Mouse (Mus musculus) frontal cortex, adult (tissue): ENCODE results near the gene Abcb7.

Experiments used
- ATAC-seq: cut with Nextera tagmentation; 2 replicates; pipeline ENCODE4 v1.9.2; 2017; ENCODE audit warnings: mild to moderate bottlenecking, moderate library complexity, mixed read lengths; ENCODE audit not compliant: low TSS enrichment

Abcb7 gene

GRCm38 (mm10) chrX:104413183-104413983 is at the start of gene Abcb7:
Abcb7 (minus strand) TSS chrX:104413856.
- ATAC-seq: peak; percentile 99

DNA sequence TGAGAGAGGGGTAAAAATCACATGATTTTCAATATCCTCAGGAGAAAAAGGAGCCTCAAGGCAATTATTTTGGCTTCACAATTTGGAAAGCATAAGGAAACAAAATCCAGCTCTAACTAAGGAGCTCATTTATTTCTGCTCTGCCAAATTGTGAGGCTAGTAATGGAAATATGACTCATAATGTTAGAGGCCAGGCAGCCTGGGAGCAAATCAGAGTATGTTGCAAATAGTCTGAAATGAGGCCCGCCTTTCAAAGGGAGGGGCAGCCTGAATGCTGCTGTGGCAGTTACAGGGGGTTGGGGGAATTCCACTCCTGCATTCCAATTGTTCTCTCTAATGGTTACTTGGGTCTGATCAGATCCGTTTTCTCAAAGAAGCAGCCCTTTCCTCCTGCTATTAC is 48.1 kb upstream of the Abcb7 start:
- ATAC-seq: no peak

GRCm38 (mm10) chrX:104452433-104452832 is 38.8 kb upstream of the Abcb7 start:
- ATAC-seq: no peak

DNA sequence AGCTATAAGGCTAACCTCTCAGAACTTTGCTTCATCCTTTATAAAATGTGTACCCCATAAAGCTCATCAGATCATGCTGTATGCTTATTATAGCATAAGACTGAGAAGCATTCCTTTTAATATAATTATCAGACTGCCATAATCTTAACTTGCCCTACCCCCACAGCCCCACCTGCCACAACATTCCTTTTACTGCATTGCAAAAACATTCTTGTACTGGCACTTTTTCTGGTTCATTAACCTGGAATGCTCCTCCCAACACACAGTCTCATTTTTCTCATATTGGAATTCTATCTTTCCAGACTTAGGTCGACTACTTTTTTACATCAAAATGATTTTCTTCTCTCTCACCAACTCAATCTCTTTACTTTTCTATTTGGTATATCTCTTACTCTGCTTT is 19.8 kb upstream of the Abcb7 start:
- no peak for ATAC-seq

DNA sequence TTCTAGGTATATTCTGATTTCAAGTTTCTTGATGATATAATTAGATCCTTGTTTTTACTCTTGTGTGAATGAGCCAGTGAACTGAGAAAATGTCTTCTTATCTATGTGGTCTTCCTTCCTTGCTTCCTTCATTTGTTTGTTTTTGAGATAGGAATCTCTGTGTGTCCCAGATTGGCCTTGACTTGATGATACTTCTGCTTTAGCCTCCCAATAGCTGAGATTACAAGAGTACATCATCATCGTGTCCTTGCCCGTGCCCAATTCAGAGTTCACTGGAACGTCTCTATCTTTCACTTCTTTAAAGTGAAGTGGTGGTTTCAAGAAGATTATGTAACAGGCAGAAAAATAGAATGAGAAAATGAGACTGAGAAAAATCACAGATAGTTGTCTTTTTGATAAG is 14.5 kb upstream of the Abcb7 start:
- no peak for ATAC-seq

GRCm38 (mm10) chrX:104413995-104414394 is 339 bp upstream of the Abcb7 start:
- ATAC-seq: peak; percentile 35

DNA sequence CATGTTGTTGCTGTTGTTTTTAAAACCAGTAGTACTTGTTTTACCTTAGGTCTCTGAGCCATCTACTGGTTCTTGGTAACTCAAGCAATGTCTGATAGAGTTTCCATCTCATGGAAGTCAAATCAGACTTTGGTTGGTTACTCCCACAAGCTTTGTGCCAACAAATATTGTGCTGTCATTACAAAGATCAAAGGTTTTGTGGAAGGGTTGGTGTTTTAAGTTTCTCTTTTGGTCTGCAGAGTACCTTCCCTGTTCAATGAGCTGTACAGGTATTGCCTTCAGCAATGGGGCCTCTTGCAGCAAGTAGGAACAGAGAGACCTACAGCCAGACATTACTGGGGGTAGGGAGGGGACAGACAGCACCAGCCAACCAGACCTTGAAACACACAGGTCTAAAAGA is 5.5 kb downstream of the Abcb7 start:
- no peak for ATAC-seq

- no peak for ATAC-seq
Observed at GRCm38 (mm10) chrX:104402463-104402862, 11.2 kb downstream of the Abcb7 start.

DNA sequence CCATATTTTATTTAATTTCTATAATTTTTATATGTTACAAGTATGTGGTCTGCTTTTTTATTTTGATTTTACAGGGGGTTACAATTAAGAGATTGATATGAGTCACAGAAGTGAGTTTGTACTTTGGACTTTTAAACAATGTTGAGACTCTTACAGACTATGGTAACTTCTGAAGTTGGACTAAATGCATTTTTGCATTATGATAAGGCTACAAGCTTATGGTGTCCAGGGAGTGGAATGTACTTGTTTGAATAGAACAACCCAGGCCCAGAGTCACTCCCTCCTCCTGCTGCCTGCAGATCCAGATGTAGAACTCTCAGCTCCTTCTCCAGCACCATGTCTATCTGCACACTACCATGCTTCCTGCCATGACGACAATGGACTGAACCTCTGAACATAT is 12.5 kb downstream of the Abcb7 start:
- no peak for ATAC-seq

DNA sequence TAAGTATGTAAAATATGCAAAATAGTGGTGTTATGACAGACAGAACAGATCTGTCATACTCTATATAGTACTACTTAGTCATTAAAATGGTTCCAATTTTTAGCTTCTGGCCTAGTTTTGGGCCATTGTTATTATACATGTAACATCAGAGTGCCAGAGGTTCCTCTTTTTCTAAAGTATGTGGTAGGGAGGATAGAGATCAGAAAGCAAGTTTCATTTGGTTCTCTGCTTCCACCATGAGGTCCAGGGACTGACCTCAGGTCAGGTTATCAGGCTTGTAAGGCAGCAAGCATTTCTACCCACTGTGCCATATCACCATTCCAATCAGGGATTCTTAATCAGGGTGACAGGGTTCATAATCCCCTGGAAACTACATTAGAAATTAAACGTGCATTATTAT is 16.1 kb downstream of the Abcb7 start:
- ATAC-seq: no peak

DNA sequence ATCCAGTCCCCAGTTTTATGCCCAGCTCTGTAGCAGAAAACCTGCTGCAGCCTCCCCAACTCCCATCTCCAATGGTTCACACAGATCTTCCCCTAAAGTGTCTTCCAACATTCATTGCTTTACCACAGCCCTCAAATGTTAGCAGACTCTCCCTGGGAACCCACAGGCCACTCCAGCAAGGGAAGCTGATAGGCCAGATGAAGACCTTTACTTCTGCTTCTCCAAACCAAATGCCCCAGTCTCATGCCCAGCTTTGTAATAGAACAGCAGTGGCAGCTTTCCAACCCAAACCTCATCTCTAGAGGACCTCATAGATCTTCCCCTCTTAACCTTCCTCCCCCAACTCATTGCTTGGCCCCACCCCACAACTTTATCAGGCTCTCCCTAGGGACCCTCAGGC is 54.0 kb downstream of the Abcb7 start:
- ATAC-seq: no peak

- no peak for ATAC-seq
Observed at GRCm38 (mm10) chrX:104355842-104356241, 57.8 kb downstream of the Abcb7 start.

DNA sequence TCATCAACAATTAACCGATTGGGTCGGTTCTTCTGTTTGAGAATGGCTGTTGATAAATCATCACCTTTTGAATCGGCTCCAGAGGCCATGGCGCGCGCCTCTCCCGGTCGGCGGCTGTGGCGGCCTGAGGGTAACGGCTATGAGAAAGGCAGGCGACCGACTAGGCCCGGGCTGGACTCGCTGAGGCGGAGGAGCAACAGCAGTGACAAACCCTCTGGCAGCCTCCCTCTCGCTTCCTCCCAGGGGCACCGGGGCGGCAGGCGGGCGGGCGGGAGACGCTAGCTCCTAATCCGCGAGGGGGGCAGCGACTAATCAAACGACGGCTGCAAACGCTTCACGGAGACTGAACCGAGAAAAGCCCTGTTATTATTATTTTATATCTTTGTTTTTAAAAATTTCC is 65.5 kb downstream of the Abcb7 start:
- ATAC-seq: peak; percentile 93

DNA sequence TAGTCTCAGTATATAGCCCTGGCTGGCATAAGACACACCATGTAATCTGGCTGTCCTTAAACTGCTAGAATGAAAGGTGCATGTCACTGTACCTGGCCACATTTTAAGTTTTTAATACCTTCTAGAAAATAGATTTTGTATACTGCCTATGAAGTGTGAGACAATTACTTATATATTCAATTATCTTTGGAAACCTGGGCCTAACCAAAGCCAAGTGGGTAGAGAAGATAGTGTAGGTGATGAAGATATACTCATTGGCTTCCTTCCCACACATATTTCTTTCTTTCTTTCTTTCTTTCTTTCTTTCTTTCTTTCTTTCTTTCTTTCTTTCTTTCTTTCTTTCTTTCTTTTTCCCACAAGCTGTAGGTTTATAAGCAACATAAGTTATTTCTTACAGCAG is 121.9 kb downstream of the Abcb7 start:
- ATAC-seq: no peak

DNA sequence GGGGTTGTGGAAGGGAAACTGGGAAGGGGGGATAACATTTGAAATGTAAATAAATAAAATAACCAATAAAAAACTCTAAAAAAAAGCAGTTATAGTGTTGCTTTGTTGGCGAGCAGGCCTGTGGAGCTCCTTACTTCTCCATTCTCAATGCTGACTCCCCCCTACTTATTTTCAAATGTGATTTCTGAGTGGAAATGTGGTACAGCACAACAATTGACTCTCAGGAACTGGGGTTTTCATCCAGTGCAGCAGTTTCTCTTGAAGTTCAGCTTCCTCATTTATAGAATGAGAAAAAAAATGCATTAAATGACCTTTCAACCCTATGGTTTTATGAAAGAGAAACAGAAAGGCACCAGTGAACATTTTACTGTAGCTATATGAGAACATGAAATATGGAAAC is 133.8 kb downstream of the Abcb7 start:
- no peak for ATAC-seq

- ATAC-seq: no peak
Observed at GRCm38 (mm10) chrX:104264371-104264770, 149.3 kb downstream of the Abcb7 start.

DNA sequence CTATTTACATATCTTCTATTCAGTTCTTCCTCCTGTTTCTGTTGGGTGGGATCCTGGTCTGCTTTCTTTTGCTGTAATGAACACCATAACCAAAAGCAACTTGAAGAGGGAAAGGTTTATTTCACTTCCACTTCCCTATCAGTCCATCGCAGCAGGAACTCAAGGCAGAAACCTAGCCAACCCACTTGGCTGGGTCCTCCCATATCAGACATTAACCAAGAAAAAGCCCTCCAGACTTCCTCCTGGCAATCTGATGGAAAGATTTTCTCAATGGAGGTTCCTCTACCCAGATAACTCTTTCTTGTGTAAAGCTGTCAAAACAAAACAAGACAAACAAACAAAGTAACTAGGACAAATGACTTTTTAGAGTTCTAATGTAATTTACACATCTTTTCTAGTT is 151.2 kb downstream of the Abcb7 start:
- no peak for ATAC-seq

- no peak for ATAC-seq
Observed at GRCm38 (mm10) chrX:104256561-104256960, 157.1 kb downstream of the Abcb7 start.
